Mouse (Mus musculus): ENCODE data around the gene Pnkd. TPM values are rescaled to one million over a fixed set of nuclear protein-coding genes. Genes with fewer than 3 reads are reported as not detected.
A peak's percentile ranks its signal among the peaks of the same experiment; 100 is the strongest.

Pnkd gene
- total and polyA plus RNA-seq, 3 experiments: 27.7 to 186 (median 30.5) TPM

DNA sequence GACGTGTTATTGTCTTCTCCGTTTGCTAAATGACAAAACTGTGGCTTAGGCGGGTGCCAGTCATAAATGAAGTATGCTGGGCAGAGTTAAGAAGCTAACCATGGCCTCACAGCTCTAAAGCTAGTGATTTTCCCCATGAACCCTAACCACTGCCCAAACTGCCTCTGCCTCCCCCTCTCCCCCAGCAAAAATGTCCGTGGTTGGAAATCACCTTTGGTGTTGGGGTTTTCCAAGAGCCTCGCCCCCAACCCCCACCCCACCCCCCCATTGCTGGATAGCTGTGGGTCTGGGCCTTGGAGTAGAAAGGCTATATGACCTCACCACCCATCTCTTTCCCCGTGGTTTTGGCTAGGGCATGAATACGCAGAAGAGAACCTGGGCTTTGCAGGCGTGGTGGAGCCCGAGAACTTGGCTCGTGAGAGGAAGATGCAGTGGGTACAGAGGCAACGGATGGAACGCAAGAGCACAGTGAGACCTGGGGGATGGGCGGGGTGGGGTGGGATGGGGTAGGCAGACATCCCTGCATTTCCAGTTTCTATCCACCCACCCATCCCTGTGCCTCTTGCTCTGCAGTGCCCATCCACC lies 66.5 kb downstream of the Pnkd start:
- ATAC-seq (ENCODE audit: extremely low read depth, insufficient number of reproducible peaks, low FRiP score, poor library complexity, severe bottlenecking): no peak
- no peak for DNase-seq (ENCODE audit: low spot score)
- Histone ChIP-seq H3K4me3 (ENCODE audit: low read depth, low read length) (no peak overlapping the region), H3K9me3 (replicated peaks) (no peaks in the 10 kb centered on the region), H3K36me3 (replicated peaks) (no peaks in the 10 kb centered on the region), H3K4me1 (ENCODE audit: insufficient read depth, low read depth, low read length) (no peaks in the 10 kb centered on the region), H3K27me3 (ENCODE audit: insufficient read depth, low read length) (peaks cover 51% of the 10 kb centered on the region)
- TF ChIP-seq TAL1 (conservative IDR thresholded peaks at IDR 0.05; ENCODE audit: low read depth, low read length) (no peak), GATA2 (IDR thresholded peaks at IDR 0.05; ENCODE audit: borderline replicate concordance, low read depth, low read length) (no peak), CTCF (IDR thresholded peaks at IDR 0.05; ENCODE audit: low read depth, low read length) (no peak), GATA1 (IDR thresholded peaks at IDR 0.05; ENCODE audit: borderline replicate concordance, low read length) (no peak), POLR2AphosphoS5 (IDR thresholded peaks at IDR 0.05; ENCODE audit: insufficient replicate concordance, low read depth, low read length) (no peak)

DNA sequence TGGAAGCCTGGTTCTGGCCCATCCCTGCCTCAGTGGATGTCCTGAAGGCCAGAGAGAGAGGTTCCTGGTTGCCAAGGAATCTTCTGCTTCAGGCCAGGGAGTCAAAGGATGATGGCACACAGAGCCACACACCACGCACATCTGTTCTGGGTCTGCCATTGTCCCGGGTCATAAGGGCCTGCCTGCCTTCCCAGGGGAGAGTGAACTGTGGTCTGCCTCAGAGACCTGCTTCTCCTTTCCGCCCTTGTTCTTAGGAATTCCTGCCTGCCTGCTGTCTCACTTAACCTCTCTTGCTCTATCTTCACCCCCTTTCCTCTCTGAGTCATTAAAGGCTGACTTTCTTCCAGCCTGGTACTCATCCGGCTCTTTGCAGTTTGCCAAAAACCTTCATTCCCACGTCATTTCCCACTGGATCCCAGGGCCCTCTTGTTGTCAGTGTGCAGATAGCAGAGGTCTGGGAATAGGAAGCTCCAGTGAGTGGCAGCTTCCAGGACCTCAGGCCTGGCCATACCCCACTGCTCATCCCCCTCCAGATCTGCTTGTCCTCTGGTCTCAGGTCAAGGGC lies 67.9 kb downstream of the Pnkd start:
- H3K4me1 ChIP-seq (ENCODE audit: insufficient read depth, low read depth, low read length): no peaks in the 10 kb centered on the region
- no peak overlapping the region for H3K4me3 ChIP-seq (ENCODE audit: low read depth, low read length)
- H3K36me3 ChIP-seq (replicated peaks): no peaks in the 10 kb centered on the region
- no peak for DNase-seq (ENCODE audit: low spot score)
- ATAC-seq (ENCODE audit: extremely low read depth, insufficient number of reproducible peaks, low FRiP score, poor library complexity, severe bottlenecking): no peak
- H3K27me3 ChIP-seq (ENCODE audit: insufficient read depth, low read length): peaks cover 46% of the 10 kb centered on the region
- no peaks in the 10 kb centered on the region for H3K9me3 ChIP-seq (replicated peaks)
- TF ChIP-seq TAL1 (conservative IDR thresholded peaks at IDR 0.05; ENCODE audit: low read depth, low read length): no peak
- no peak for TF ChIP-seq CTCF (IDR thresholded peaks at IDR 0.05; ENCODE audit: low read depth, low read length)
- TF ChIP-seq GATA1 (IDR thresholded peaks at IDR 0.05; ENCODE audit: borderline replicate concordance, low read length): no peak
- TF ChIP-seq POLR2AphosphoS5 (IDR thresholded peaks at IDR 0.05; ENCODE audit: insufficient replicate concordance, low read depth, low read length): no peak
- TF ChIP-seq GATA2 (IDR thresholded peaks at IDR 0.05; ENCODE audit: borderline replicate concordance, low read depth, low read length): no peak

DNA sequence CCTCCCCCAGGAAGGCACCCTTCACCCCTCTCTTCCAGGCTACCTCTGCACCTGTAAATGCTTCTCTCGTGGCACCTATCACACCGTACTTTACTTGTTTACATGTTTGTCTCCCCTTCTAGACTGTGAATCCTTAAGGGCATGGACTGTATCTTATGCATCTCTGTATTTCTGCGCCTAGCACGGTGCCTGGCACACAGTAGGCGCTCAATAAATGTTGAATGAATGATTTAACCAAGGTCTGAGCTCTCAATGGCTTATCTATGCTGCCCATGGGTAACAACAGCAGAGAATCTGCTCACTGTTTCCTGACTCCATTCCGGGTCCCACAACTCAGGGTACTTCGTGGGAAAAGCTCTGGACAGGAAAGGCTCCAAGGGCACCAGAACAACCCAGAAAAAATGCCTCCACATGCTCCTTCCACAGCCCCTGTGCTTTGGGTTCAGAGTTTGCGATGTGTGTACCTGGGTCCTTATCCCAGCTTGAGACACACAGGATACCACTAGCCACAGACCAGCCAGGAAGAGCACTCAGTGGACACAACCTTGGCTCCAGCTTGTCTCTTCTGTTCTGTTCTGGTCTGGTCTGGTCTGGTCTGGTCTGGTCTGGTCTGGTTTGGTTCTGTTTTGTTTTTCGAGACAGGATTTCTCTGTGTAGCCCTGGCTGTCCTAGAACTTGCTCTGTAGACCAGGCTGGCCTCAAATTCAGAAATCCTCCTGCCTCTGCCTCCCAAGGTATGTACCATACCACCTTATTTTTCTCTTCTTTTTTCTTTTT lies 68.9 kb downstream of the Pnkd start:
- no peaks in the 10 kb centered on the region for H3K36me3 ChIP-seq (replicated peaks)
- H3K4me1 ChIP-seq (ENCODE audit: insufficient read depth, low read depth, low read length): no peaks in the 10 kb centered on the region
- DNase-seq (ENCODE audit: low spot score) (no peak), ATAC-seq (ENCODE audit: extremely low read depth, insufficient number of reproducible peaks, low FRiP score, poor library complexity, severe bottlenecking) (no peak)
- no peak for TF ChIP-seq GATA2 (IDR thresholded peaks at IDR 0.05; ENCODE audit: borderline replicate concordance, low read depth, low read length)
- TF ChIP-seq CTCF (IDR thresholded peaks at IDR 0.05; ENCODE audit: low read depth, low read length): no peak
- no peak for TF ChIP-seq TAL1 (conservative IDR thresholded peaks at IDR 0.05; ENCODE audit: low read depth, low read length)
- no peak for TF ChIP-seq POLR2AphosphoS5 (IDR thresholded peaks at IDR 0.05; ENCODE audit: insufficient replicate concordance, low read depth, low read length)
- TF ChIP-seq GATA1 (IDR thresholded peaks at IDR 0.05; ENCODE audit: borderline replicate concordance, low read length): no peak
- H3K9me3 ChIP-seq (replicated peaks): no peaks in the 10 kb centered on the region
- no peak overlapping the region for H3K4me3 ChIP-seq (ENCODE audit: low read depth, low read length)
- H3K27me3 ChIP-seq (ENCODE audit: insufficient read depth, low read length): peaks cover 44% of the 10 kb centered on the region

DNA sequence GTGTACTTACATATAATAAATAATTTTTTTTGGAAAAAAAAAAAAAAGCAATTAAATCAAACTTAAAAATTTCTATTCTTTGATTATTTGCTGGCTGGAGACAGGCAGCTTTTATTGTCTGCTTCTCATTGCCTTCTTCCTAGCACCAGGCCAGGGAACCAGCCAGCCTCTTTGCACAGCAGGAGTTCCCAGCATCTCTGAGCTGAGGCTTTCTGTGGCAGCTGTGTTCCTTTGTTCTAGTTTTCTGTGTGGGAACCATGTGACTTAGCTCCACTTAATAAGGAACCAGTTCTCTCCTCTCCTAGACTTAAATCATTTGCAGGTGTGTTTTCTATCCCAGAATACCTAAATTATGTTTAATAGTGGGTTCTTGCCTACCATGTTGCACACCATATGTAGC lies 72.8 kb downstream of the Pnkd start:
- Histone ChIP-seq H3K9me3 (replicated peaks) (no peaks in the 10 kb centered on the region), H3K4me1 (ENCODE audit: insufficient read depth, low read depth, low read length) (no peaks in the 10 kb centered on the region), H3K36me3 (replicated peaks) (no peaks in the 10 kb centered on the region), H3K4me3 (ENCODE audit: low read depth, low read length) (no peak overlapping the region), H3K27me3 (ENCODE audit: insufficient read depth, low read length) (peaks cover 34% of the 10 kb centered on the region)
- ATAC-seq (ENCODE audit: extremely low read depth, insufficient number of reproducible peaks, low FRiP score, poor library complexity, severe bottlenecking): no peak
- TF ChIP-seq TAL1 (conservative IDR thresholded peaks at IDR 0.05; ENCODE audit: low read depth, low read length) (no peak), CTCF (IDR thresholded peaks at IDR 0.05; ENCODE audit: low read depth, low read length) (no peak), POLR2AphosphoS5 (IDR thresholded peaks at IDR 0.05; ENCODE audit: insufficient replicate concordance, low read depth, low read length) (no peak), GATA1 (IDR thresholded peaks at IDR 0.05; ENCODE audit: borderline replicate concordance, low read length) (no peak), GATA2 (IDR thresholded peaks at IDR 0.05; ENCODE audit: borderline replicate concordance, low read depth, low read length) (no peak)
- DNase-seq (ENCODE audit: low spot score): no peak

DNA sequence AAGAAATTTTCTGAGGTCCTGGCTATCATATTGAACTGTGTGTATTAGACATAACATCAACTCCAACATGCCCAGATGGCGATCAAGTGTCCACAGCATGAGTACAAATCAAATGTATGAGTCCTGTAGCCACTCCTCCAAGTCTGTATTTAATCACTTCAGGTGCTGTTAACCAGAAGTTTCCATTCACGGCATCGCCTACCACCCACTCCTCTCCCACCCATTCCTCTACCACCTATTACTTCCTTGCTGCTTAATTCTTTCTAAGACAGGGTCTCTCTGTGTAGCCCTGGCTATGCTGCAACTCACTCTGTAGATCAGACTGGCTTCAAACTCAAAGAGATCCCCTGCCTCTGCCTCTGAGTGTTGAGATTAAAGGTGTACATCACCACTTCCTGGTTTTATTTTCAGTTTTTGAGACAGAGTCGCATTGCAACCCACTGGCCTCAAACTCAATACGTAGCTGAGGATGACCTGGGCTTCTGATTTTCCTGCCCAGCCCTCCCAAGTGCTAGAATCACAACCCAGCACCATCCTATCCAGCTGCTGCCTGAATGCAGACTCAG lies 75.3 kb downstream of the Pnkd start:
- H3K36me3 ChIP-seq (replicated peaks): no peaks in the 10 kb centered on the region
- DNase-seq (ENCODE audit: low spot score) (no peak), ATAC-seq (ENCODE audit: extremely low read depth, insufficient number of reproducible peaks, low FRiP score, poor library complexity, severe bottlenecking) (no peak)
- no peak overlapping the region for H3K4me3 ChIP-seq (ENCODE audit: low read depth, low read length)
- TF ChIP-seq CTCF (IDR thresholded peaks at IDR 0.05; ENCODE audit: low read depth, low read length) (no peak), GATA1 (IDR thresholded peaks at IDR 0.05; ENCODE audit: borderline replicate concordance, low read length) (no peak), POLR2AphosphoS5 (IDR thresholded peaks at IDR 0.05; ENCODE audit: insufficient replicate concordance, low read depth, low read length) (no peak), TAL1 (conservative IDR thresholded peaks at IDR 0.05; ENCODE audit: low read depth, low read length) (no peak)
- H3K27me3 ChIP-seq (ENCODE audit: insufficient read depth, low read length): peaks cover 47% of the 10 kb centered on the region
- no peaks in the 10 kb centered on the region for H3K9me3 ChIP-seq (replicated peaks)
- H3K4me1 ChIP-seq (ENCODE audit: insufficient read depth, low read depth, low read length): peaks cover 5% of the 10 kb centered on the region

DNA sequence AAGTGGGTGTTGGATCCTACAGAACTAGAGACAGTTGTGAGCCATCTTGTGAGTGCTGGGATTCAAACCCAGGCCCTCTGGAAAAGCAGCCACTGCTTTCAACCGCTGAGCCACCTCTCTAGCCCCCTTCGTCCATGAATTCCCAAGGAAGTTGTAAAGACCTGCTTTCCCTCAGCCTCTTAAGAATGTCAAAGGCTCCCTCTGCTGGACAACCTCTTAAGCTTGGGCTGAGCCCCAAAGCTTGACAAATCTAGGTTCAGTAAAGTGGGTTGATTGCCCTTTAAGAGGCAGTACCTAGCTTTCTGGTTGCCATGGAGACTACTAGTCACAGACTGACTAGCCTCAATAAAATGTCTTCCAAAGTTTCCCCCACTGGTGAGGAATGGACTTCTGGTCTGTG lies 77.1 kb downstream of the Pnkd start, which contains the start of gene Catip:
TSS of gene Catip (plus strand) at position 297 of the 400 bp plus-strand sequence.
- TF ChIP-seq GATA2 (IDR thresholded peaks at IDR 0.05; ENCODE audit: borderline replicate concordance, low read depth, low read length): no peak
- TF ChIP-seq CTCF (IDR thresholded peaks at IDR 0.05; ENCODE audit: low read depth, low read length): peak; percentile 38; the same call in 1 of the 2 replicates
- no peaks in the 10 kb centered on the region for H3K9me3 ChIP-seq (replicated peaks)
- H3K27me3 ChIP-seq (ENCODE audit: insufficient read depth, low read length): peaks cover 39% of the 10 kb centered on the region
- ATAC-seq (ENCODE audit: extremely low read depth, insufficient number of reproducible peaks, low FRiP score, poor library complexity, severe bottlenecking) (peak; percentile 45; the same call in 1 of the 2 replicates), DNase-seq (ENCODE audit: low spot score) (peak; percentile 66)
- H3K4me3 ChIP-seq (ENCODE audit: low read depth, low read length): no peak within 1 kb of the TSS
- peaks cover 5% of the 10 kb centered on the region for H3K4me1 ChIP-seq (ENCODE audit: insufficient read depth, low read depth, low read length)
- H3K36me3 ChIP-seq (replicated peaks): no peaks in the 10 kb centered on the region

Data from G1E (cell line).